Comparison of ENCODE assay signal across 7 mouse cellular contexts in genomic region chr11:103372068-103372467, GRCm38 (mm10). TPM values are rescaled to one million over a fixed set of nuclear protein-coding genes. Genes with fewer than 3 reads are reported as not detected.
DNase-seq lines count a peak whose midpoint lies in the region; ATAC-seq and TF ChIP-seq lines count a peak whose summit lies in the region.

No protein-coding gene starts in this region.

- ATAC-seq in liver, embryonic 13.5 days (ENCODE audit: low read depth) = no peak
- no peak for ATAC-seq in liver, embryonic 12.5 days

- no peak overlapping the region for H3K9ac ChIP-seq in liver, embryonic 13.5 days
- no peak overlapping the region for H3K9ac ChIP-seq in heart, adult 2 months (ENCODE audit: low read depth, low read length)
- H3K9ac ChIP-seq in liver, embryonic 12.5 days = no peak overlapping the region

- TF ChIP-seq CTCF in heart, adult 2 months (IDR thresholded peaks at IDR 0.05) = no peak

- H3K9me3 ChIP-seq in liver, embryonic 13.5 days (replicated peaks) = no peaks in the 10 kb centered on the region
- no peaks in the 10 kb centered on the region for H3K9me3 ChIP-seq in liver, embryonic 12.5 days (replicated peaks)

- intact Hi-C loops in heart, adult 2 months (cut with DNase I) = no loop called here

- peaks cover 1% of the 10 kb centered on the region; the same call in 1 of the 2 replicates for H3K79me2 ChIP-seq in heart, adult 2 months (replicated peaks; ENCODE audit: control insufficient read depth, insufficient read depth, low read length)

- H3K4me3 ChIP-seq in liver, embryonic 13.5 days (replicated peaks) = no peak overlapping the region
- no peak overlapping the region for H3K4me3 ChIP-seq in heart, adult 2 months
- no peak overlapping the region for H3K4me3 ChIP-seq in liver, embryonic 12.5 days

- H3K4me1 ChIP-seq in liver, embryonic 13.5 days (replicated peaks) = peaks cover 4% of the 10 kb centered on the region; the same call in 1 of the 2 replicates
- H3K4me1 ChIP-seq in heart, adult 2 months (ENCODE audit: control insufficient read depth, insufficient read depth, low read length) = peaks cover 32% of the 10 kb centered on the region
- H3K4me1 ChIP-seq in liver, embryonic 12.5 days = no peaks in the 10 kb centered on the region

- 0 out of 2 replicates have a peak overlapping the region, but pooled peaks have one; percentile 14 for H3K27ac ChIP-seq in liver, embryonic 13.5 days
- H3K27ac ChIP-seq in heart, adult 2 months = peak overlapping the region; percentile 77
- H3K27ac ChIP-seq in liver, embryonic 12.5 days = no peak overlapping the region

- H3K27me3 ChIP-seq in liver, embryonic 13.5 days = no peaks in the 10 kb centered on the region
- H3K27me3 ChIP-seq in heart, adult 2 months (ENCODE audit: control insufficient read depth, insufficient read depth, low read length) = no peaks in the 10 kb centered on the region
- H3K27me3 ChIP-seq in liver, embryonic 12.5 days (replicated peaks) = no peaks in the 10 kb centered on the region

- 65% methylated on average over 3 of the region's 3 CpGs for WGBS in liver, embryonic 13.5 days (ENCODE audit: insufficient replicate concordance)
- 21% methylated on average over 3 of the region's 3 CpGs for WGBS in heart, adult 2 months
- 69% methylated on average over 3 of the region's 3 CpGs for WGBS in liver, embryonic 12.5 days (ENCODE audit: insufficient replicate concordance)

- no peak for TF ChIP-seq POLR2A in heart, adult 2 months (IDR thresholded peaks at IDR 0.05; ENCODE audit: insufficient read depth, low read depth, low read length)

- no peak for DNase-seq in liver, embryonic 13.5 days
- DNase-seq in liver = no peak
- peak; percentile 61 for DNase-seq in brain, adult 2 months (ENCODE audit: low read depth, low spot score)
- peak in 1 of 2 experiments; percentile 60 for DNase-seq in heart, adult 2 months
- peak; percentile 45 to 81 for DNase-seq in kidney, postnatal 25 days
- DNase-seq in natural killer cell, adult 2 months (ENCODE audit: low spot score in 2 of 2) = no peak

- peaks cover 50% of the 10 kb centered on the region for H3K36me3 ChIP-seq in liver, embryonic 13.5 days
- peaks cover 4% of the 10 kb centered on the region; the same call in 1 of the 2 replicates for H3K36me3 ChIP-seq in heart, adult 2 months (ENCODE audit: control insufficient read depth, insufficient read depth, low read length)
- peaks cover 77% of the 10 kb centered on the region for H3K36me3 ChIP-seq in liver, embryonic 12.5 days

- H3K4me2 ChIP-seq in liver, embryonic 13.5 days = no peak overlapping the region
- no peak overlapping the region for H3K4me2 ChIP-seq in liver, embryonic 12.5 days

- no peak for TF ChIP-seq EP300 in heart, adult 2 months (IDR thresholded peaks at IDR 0.05; ENCODE audit: insufficient read depth, low read depth, low read length)

RNA-seq across cellular contexts. Expression of gene Arhgap27, which starts 8.6 kb away (rescaled TPM):
- polyA plus RNA-seq in liver, embryonic 13.5 days (2015; fragmentation: Nextera tagmentation; extraction: Ambion mirVana) = 1.6 and 1.8 TPM in 2 replicates
- 10 to 100 TPM; 14.1 to 22.9 TPM for total RNA-seq in heart, adult 2 months (2021)
- polyA plus RNA-seq in heart, adult 2 months (2012; rRNA removed) = 15.0 and 18.5 TPM in 2 replicates
- polyA plus RNA-seq in liver, embryonic 12.5 days (2016; fragmentation: Nextera tagmentation; extraction: Ambion mirVana) = 2.7 and 4.0 TPM in 2 replicates

RNA-seq across cellular contexts. Expression of gene Plekhm1, which starts 40.4 kb away (rescaled TPM):
- polyA plus RNA-seq in liver, embryonic 13.5 days (2015; fragmentation: Nextera tagmentation; extraction: Ambion mirVana) = 2.8 and 3.8 TPM in 2 replicates
- total RNA-seq in heart, adult 2 months (2021) = 10 to 100 TPM; 10.6 to 11.9 TPM
- polyA plus RNA-seq in heart, adult 2 months (2012; rRNA removed) = 10.2 and 12.2 TPM in 2 replicates
- 5.2 and 5.3 TPM in 2 replicates for polyA plus RNA-seq in liver, embryonic 12.5 days (2016; fragmentation: Nextera tagmentation; extraction: Ambion mirVana)

Comparison
In these comparisons a context has a peak if more than half of its experiments do, and no peak if none do; other contexts are left out.
1. DNase-seq: peak in brain, adult 2 months (single experiment) and kidney, postnatal 25 days (2 of 2); none in liver, embryonic 13.5 days (single experiment), liver (single experiment) and natural killer cell, adult 2 months (0 of 2).